Mouse (Mus musculus) lung, postnatal 25 days (tissue): ENCODE measurements at regions not wholly inside any gene's neighbourhood (a gene's known extent, or its start where the extent isn't known, plus 50 kb on each side); places are given as distances from the start of the nearest gene placed in this dataset.

ENCODE experiments used
- DNase-seq: peaks from one replicate; pipeline ENCODE4 v3.0.0; 2022; ENCODE audit warnings: low spot score

DNA sequence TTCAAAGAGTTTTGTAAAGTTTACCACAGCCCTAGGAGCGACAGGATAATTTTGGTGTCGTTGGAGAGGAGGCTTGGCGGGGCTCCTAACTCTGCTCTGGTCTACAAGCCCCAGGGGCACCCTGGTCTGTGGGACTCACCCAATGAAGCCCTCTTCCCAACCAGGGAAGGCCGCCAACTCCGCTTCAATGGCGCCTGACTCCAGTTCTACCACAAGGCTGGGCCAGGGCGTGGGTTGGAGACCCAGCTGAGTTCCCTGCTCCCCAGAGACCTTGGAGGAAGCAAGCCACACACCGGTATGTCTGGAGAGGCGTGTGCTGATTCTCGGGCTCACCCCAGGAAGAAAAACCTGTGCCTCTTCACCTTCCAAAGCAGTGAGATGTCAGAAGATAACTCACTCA is 128.9 kb downstream of the Gadd45g start:
- DNase-seq, result no peak

DNA sequence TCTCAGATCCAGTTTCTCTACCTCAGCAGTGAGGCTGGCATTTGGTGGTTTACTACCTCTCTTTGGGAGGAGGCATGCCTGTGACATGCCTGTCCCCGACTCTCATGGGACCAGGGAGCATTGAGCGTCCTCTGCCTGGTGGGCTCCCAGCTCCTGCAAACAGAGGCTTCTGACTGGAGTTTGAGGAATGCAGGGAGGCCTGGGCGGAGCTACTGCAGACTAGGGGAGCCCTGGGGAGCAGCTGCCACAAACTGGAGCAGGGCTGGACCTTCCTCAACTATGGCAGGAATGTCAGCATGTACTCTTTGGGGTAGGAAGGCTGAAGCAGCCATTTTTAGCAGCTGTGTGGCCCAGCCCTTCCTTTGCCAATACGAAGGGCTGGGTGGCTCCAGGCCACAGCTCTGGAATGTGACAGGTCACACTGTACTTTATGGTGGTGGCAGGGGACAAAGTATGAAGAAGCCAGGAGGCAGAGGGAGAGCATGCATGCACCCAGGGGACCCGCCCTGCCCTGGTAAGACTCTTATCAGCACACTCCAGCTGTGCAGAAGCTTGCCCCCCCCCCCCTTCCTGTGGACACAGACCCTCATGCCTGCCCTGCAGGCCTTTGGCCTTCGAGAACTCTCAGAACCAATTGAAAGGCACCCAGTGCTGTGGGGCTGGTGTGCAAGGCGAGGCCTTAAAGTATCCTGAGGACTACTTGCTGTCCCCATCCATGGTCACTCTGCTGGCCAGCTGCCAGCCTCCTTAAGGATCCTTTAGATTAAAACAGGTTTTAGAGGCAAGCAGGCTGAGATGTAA is 129.5 kb downstream of the Gadd45g start:
- peak; percentile 66 for DNase-seq

DNA sequence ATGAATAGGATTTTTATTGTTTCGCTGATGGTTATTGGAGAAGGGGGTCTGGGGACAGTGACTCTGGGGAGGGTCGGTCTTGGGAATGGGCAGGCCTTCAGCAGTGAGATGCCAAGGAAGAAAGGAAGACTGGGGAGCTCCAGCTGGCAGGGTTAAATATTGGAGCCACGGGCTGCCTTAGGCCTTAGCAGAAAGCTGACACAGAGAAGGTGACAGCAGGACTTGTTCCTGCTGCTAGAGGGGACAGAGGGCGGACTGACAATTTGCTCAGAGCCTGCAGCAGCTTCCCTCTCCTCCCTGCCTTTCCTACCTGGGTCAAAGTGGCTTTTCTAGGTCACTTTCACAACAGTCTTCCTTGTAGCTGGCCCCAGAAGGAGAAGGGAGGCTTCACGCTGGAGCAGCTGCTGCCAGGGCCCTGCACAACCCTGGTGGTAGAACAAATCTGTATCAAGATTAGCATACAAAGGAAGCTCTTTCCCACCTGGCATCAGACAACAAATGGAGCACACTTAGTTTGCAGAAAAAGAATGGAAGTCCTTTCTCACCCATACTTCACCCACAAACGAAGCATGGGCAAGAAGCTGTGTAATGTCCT is 130.2 kb downstream of the Gadd45g start:
- DNase-seq, result no peak

DNA sequence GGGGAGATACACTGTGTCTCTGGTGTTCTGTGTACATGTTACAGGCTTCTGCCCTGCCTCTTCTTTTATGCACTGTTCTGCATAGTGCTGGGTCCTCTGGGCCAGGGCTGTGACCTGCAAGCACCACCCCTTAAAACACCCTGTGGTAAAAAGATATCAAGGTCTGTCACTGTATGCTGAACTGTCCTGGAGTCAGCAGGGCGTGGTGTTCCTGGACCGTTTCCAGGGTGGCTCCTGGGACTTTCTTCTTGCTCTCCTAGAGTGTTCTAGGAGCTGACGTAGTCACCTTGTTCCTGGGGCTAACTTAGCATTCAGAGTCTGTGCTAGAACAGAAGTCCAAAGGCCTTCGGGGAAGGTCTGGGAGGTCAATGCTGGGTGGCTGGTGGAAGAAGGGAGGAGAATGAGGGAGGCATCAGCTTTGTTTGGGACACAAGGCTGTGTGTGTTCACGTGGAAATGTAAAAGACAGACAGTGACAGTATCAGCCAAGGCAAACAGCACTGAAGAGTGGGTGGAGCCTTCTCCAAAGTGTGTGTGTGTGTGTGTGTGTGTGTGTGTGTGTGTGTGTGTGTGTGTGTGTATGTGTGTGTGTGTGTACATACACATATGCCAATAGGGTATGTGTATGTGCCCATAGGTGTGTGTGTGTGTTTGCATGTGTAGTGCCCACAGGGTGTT is 133.0 kb downstream of the Gadd45g start:
- DNase-seq, result no peak

DNA sequence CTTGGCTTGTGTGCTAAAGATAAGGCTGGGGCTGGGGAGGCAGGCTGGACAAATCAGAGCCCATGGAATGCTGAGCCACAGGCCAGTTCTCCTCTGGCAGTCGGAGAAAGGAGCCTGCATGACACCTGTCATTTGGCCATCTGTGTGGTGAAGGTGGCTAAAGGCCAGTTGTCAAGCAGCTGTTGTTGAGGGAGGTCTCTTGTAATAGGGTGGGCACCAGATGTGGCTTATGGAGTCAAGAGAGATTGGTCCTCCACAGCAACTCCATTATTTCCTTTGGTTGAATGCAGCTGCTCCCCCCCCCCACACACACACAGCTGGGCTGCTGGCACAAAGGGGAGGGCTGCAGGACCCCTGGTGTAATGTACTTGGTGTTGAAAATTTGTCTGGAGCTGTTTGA is 133.9 kb downstream of the Gadd45g start:
- no peak for DNase-seq

DNA sequence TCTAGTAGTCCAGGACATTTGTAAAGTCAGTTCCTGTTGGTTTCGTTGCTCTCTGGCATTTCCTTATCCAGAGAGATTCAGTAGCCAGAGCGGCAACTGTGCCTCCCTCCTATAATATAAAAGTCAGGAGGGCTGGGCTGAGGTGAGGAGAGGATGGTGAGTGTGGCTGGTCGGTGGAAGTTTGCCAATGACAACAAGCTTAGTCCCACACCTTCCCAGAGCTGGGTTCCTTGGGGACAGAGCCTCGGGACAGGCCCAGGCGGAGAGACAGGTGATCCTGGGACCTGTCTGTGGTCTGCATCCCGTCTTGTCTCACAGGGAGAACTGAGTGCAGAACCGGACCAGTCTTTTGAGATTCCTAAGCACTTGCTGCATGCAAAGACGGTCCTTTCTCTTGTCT is 136.5 kb downstream of the Gadd45g start:
- DNase-seq, result no peak

DNA sequence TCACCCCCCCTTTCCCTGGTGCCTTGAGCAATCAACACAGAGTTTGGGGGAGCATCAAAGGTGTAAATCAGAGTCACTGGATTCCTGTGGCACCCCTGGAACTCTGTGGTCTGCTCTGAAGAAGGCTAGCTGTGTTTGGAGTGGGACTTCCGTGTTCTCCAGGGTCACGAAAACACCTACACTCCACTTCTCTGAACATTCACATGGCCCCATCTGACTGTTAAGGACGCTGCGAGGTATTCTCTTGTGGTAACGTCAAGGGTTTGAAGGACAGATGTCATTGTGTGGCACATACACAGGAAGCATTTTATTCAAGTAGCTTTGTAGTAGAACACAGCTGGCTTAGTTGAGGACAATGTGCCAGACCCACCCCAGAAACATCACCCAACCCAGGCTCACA is 137.1 kb downstream of the Gadd45g start:
- no peak for DNase-seq

DNA sequence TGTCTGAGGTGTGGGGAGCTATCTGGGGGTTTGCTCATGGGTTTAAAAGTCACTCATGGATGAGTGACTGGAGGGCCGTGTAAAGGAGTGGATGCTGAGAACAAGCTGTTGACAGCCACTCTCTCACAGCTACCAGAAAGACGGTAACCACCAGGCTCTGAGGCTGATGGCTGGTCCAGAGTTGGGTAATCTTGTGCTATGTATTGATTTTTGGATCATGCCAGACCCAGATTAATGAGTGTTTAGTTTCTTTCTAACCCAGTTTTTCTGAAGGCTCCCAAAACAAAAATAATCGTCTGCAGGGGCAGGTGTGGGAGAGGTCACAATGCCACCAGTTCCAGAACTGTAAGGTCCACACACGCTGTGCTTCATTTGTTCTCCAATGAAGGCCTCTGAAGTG is 144.9 kb downstream of the Gadd45g start:
- no peak for DNase-seq

DNA sequence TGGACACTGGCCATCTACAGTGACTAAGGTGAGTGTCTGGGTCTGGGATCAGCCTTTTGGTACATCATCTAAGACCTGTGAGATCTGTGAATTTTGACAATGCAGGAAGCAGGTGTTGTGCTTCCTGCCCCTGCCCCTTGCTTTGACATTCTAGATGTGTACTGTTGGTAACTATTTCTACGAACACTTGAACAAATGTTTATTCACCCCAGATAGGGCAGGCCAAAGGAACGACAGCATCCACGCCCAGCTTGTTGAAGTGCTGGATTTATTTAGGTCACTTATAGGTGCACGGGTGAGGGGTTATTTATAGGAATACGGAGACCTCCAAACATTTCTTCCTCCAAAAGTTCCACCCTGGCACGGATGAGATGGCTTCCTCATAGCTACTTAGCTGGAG is 146.4 kb downstream of the Gadd45g start:
- no peak for DNase-seq

DNA sequence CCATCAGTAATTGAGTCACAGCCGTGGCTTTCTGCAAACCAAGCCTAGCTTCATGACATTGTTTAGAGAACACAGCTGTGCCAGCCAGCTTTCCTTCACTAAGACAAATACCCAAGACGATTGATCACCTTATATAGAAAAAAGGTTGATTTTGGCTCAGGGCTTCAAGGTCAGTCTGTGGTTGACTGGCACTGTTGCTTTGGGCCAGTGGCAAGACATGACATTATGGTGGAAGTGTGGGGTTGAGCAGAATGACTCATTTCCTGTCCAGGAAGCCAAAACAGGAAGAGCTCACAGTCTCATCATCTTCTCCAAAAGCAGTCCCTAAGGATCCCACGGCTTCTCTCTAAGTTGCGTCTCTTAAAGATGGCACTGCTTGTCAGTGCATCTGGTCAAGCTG is 149.7 kb downstream of the Gadd45g start:
- DNase-seq, result no peak

DNA sequence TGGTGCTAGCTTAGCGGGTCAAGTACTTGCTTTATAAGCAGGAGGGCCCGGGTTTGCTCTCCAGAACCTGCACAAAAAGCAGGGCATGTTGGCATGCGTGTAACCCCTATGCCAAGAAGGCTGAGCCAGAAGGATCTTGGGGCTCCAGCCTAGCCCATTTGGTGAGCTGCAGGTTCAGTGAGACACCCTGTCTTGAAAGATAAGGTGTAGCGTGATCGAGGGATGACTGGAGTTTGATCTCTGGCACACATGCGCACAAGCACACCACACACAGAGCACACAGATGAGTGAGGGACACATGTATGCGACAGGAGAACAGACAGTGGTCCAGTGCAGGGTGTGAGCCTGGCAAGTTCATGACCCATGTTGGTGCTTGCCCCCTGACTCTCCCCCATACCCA is 152.1 kb downstream of the Gadd45g start:
- DNase-seq, result no peak

DNA sequence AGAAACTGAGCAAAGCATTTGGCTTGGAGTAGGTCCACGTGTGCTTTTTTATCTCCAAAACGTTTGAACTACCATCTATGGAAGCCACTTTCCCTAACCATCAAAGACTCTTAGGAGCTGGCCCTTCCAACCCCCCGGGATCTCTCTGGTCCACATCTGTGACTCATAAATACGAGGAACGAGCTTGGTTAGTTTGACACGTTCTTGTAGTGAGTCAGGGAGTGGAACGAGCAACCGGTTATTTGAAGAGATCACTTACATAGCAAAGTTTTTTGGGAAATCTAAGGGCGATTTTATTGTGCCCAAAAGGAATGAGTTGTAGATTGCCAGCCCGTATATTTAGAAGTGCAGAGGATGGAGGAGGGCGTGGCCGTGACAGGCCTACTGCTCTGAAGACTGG is 155.3 kb downstream of the Gadd45g start:
- no peak for DNase-seq

DNA sequence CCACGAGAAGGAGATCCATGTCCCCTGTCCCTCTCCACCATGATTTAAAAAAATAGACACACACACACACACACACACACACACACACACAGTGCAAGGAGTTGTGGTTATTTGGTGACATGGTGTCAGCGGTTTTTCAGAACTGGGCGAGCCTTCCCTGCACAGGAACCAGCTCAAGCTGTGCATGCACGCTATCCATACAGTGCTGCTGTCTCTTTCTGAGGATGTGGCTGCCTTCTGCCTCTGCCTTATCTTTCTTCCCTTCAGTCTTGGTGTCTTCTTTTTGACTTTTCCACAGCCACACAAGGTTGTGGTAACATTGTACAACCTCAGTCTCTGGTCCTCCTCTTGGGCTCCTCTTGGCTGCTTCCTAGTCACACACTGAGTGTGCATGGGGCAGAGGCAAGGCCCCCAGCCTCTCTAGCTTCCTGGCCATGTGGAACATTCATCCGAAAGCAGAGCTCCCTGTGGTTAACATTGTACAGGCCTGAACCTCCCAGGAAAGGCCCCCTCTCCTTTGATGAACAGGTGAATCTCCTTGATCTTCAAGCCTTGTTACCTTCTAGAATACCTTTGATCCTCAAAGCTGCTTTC is 157.6 kb downstream of the Gadd45g start:
- no peak for DNase-seq

DNA sequence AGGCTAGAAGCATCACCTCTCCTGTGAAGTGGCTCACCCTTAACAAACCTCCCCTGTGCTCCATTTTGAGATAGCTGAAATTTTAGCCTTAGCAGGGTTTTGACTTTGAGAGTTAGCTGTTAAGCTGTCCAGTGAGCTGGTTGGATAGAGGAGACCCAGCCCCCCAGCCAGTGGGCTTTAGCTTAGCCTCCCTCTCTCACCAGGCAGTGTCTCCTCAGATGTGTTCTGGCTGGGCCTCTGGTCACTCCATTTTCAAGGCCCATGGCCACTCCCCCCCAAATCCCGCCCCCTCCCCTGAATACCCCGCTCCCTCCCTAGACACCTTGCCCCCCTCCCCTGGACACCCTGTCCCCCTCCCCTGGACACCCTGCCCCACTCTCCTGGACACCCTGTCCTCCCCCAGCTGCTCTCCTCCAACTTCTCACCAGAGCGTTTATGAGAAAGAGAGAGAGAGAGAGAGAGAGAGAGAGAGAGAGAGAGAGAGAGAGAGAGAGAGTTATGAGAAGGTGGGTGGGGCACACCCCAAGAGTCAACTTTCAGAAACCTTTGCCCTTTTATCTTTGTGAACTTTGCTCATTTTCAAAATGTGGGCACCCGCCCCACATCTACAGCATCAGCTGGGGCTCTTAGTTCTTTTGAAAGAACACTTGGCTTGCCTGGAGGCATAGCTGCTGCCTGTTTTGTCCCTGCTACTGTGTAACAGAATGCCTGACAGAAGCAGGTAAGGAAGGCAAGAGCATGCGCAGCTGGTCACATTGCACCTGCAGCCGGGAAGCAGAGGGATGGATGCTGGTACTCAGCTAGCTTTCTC is 161.3 kb downstream of the Gadd45g start:
- DNase-seq, result no peak

DNA sequence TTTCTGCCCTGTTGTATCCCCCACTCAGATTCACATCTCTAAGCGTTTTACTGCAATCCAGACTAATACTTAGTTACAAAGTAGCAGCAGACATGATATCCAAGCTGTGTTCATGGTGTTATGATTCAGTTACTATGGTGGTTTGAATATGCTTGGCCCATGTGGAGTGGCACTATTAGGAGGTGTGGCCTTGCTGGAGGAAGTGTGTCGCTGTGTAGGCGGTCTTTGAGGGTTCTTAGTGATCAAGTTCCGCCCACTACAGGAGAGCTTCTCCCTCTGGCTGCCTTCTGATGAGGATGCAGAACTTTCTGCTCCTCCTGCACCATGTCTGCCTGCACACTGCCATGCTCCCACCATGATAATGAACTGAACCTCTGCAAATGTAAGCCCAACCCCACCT is 162.8 kb downstream of the Gadd45g start:
- no peak for DNase-seq

DNA sequence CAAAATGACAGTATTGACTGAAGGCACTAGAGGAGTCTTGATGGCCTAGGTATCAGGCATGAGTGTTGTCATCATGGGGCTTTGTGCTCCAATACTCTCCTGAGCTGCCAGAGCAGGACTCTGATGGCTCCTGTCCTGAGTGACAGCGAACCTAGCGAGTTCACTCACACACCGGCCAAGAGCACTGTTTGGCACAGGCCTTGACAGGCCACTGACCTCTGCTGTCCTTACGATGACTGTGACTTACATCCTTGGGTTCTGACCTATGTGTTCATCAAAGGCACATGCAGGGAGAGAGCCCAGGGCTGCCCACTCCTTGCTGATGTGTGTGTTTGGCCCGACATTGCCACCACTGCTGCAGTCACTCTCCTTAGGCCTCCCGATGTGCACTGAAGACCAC is 163.3 kb downstream of the Gadd45g start:
- DNase-seq, result no peak

DNA sequence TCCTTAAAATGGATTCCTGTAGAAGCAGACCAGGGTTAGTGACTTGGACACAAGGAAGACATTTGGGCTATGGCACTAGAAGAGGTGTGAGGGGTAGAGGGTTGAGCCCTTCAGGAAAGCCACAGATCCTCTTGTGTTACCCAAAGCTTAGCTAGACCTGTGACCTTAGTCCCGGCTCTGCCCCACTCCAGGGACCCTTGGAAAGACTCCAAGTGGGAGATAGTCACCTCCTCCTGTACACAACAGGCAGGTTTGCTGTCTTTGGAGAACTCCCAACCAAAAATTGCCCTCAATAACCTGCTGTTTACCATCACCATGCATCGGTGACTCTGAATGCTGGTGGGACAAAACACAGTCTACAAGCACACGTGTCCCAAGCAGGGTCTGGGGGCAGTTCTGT is 164.5 kb downstream of the Gadd45g start:
- DNase-seq, result no peak

DNA sequence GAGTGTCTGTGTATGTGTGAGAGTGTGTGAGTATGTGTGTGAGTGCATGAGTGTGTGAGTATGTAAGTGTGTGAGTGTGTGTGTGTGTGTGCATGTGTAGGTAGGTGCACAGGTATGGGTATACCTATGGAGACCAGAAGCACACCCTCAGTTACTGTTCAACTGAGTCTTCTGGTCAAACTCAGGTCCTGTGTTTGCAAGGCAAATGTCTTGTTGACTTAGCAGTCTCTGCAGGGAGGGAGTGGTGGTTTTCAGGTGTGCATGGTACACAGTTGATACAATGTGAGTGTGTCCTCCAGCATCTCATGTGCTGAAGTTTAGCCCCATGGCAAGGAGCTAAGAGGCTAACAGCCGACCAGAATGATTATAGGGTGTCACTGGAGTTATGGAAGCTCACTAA is 166.7 kb downstream of the Gadd45g start:
- no peak for DNase-seq

DNA sequence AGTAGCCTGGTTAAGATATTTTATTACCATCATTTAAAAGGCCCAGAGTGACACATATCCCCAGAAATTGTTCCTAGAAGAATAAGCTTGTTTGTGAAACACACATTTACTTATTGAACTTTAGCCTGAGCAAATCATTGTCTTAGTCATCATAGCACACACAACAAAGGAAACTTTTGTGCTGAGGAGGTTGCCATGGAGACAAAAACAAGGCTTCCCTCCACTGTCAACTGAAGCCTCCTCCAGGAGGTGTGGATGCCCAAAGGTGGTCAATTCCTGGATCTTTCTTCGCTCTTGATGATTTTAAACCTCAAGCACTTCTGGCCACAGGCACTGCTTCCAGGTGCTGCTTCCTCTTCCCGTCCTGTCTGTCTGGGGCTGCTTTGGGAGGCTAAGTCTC is 167.3 kb downstream of the Gadd45g start:
- DNase-seq, result no peak

DNA sequence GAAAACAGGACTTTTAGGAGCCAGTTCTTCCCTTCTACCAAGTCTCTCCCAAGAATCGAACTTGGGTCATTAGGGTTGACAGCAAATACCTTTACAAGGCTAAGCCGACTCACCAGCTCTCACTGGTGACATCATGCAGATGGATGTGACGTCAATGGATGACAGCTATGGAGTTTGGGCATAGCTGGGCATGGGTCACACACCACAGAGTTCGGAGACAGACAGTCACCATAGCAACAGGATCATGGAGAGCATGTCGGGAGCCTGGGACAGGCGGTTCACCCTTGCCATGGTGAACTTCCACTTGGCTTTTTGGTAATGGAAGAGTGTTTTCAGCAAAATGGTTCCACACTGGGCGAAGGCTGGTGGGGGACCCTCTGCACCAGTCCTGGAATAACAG is 168.1 kb downstream of the Gadd45g start:
- no peak for DNase-seq

DNA sequence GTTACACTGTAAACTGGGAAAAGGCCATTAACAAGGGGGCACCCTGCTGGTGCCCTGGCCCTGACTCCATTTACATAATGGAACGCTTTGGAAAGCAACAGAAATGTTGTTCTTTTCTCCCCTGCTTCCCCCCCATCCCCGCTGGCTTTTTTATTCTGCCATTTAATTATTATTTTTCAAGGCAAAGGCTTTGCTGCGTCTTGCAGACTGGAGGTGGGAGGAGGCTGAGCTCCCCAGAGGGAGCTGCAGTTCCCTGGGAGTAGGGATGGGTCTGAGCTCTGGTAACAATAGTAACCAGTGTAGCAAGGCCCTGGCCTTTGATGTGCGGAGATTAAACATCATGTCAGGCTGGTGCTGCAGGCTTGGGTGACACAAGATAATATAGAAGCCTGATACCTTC is 168.6 kb downstream of the Gadd45g start:
- DNase-seq, result no peak

DNA sequence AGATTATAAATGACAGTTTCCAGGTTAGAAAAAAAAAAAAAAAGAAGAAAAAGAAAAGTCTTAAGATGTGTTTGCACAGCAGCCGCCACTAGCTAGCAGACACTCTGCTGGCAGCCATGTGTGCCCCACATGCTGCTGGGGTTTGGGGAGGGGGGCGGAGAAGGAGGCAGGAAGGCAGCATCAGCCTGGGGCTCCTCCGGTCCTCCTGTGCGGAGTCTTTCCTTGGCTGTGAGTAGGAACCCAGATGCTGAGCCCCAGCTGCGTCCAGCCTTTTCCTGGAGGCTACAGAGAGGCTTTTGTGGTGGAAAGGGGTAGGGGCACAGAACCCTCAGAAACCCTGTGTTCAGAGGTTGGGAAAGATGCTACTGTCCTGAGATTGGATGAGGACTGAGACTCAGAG is 169.0 kb downstream of the Gadd45g start:
- no peak for DNase-seq
